Mouse (Mus musculus) liver, embryonic 14.5 days (tissue): Measurements from ENCODE around the gene Ear14.
"Not testable (repeated sequence)": the region's sequence is repeated elsewhere in the genome, so short reads cannot be mapped to it uniquely, and the experiment has no call there.

Experiments used
- CTCF ChIP-seq: IDR thresholded peaks from 2 replicates; pipeline ENCODE4 v1.5.1; 2016; ENCODE audit warnings: antibody characterized with exemption, low read depth, control low read depth
- EP300 ChIP-seq: IDR thresholded peaks from 2 replicates; pipeline ENCODE4 v1.6.1; 2016; ENCODE audit warnings: antibody characterized with exemption, low read depth

DNA sequence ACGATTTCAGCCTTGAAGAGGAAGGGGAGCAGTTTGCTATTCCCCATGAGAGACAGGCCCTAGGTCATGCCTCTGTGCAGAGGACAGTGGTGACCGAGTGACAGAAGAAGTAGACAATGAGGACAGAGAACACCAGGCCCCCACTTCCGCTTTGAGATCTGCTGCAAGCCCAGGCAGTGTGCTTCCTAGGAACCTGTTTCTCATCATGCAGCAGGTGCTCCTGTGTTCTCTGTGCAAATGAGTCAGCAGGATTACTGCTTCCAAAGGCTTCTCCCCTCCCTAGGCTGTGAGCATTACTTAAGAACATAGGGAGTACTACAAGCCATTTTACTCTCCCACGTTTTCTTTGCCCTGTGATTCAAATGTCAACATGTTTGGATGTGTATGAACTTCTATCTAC is 26.5 kb downstream of the Ear14 start:
- not testable (repeated sequence) for TF ChIP-seq EP300, CTCF
